Mouse (Mus musculus) E14TG2a.4 (cell line): Measurements from ENCODE around the gene Pidd1.

Experiments used
- CTCF ChIP-seq: conservative IDR thresholded peaks from 2 replicates; pipeline ENCODE4 v1.5.1; 2014; ENCODE audit warnings: low read length
- POU5F1 ChIP-seq: IDR thresholded peaks from 2 replicates; pipeline ENCODE4 v1.6.1; 2014; ENCODE audit warnings: low read length, borderline replicate concordance

GRCm38 (mm10) chr7:141480842-141481497 is 37.1 kb upstream of the Pidd1 start:
- TF ChIP-seq CTCF (peak; percentile 97), POU5F1 (no peak)
